Mouse (Mus musculus): ENCODE measurements at regions not wholly inside any gene's neighbourhood (a gene's known extent, or its start where the extent isn't known, plus 50 kb on each side); places are given as distances from the start of the nearest gene placed in this dataset.

- no peak for TF ChIP-seq CTCF (IDR thresholded peaks at IDR 0.05)
- TF ChIP-seq EP300 (IDR thresholded peaks at IDR 0.05): no peak
Measured at GRCm38 (mm10) chr6:127286681-127287476, 134.9 kb upstream of the Ccnd2 start.

All from lung, postnatal 0 days (tissue).